Mouse (Mus musculus) liver, embryonic 18 days (tissue): ENCODE measurements around the gene Cbr3. TPM values are rescaled to one million over a fixed set of nuclear protein-coding genes. Genes with fewer than 3 reads are reported as not detected.

Experiments
- polyA plus RNA-seq: library from polyadenylated mRNA; depleted of rRNA; stranded (reverse); fragments of >200 nt; gene quantifications from 2 replicates; pipeline ENCODE4 v1.2.3, GENCODE M21; 2012; rRNA removed

Gene Cbr3
- polyA plus RNA-seq, result 0.88 and 1.4 TPM in 2 replicates

DNA sequence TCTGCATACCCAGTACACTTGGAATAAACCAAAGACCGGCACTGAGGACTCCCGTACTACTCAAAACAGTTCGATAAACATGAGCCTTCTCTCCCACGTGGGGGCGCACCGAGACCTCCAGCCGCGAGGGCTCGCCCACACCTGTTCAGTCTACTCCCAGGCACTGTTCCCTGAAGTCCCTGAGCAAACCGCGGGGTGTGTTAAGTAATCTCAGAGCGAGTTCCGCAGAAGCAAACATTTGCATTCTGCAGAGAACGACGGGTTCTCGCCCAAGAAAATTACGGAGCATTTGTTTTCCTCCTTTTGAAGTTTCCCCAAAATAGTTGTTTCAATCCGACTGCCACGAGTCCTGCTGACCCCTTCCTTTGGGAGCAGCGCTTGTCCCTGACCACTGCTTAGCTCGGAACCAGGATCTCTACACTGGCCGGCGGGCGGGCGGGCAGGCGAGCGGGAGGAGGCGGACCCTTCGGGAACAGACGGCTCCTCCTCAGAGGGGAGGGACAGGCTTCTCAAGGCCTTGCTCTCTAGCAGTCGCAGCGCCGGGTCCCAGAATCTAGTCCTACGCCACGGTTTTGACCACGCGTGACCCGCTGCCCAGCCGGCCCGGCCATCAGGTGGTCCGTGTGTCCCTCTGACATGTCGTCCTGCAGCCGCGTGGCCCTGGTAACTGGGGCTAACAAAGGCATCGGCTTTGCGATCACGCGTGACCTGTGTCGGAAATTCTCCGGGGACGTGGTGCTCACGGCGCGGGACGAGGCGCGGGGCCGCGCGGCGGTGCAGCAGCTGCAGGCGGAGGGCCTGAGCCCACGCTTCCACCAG, at the start of gene Cbr3:
TSS of gene Cbr3 (plus strand) at position 527 of the 819 bp plus-strand sequence.

DNA sequence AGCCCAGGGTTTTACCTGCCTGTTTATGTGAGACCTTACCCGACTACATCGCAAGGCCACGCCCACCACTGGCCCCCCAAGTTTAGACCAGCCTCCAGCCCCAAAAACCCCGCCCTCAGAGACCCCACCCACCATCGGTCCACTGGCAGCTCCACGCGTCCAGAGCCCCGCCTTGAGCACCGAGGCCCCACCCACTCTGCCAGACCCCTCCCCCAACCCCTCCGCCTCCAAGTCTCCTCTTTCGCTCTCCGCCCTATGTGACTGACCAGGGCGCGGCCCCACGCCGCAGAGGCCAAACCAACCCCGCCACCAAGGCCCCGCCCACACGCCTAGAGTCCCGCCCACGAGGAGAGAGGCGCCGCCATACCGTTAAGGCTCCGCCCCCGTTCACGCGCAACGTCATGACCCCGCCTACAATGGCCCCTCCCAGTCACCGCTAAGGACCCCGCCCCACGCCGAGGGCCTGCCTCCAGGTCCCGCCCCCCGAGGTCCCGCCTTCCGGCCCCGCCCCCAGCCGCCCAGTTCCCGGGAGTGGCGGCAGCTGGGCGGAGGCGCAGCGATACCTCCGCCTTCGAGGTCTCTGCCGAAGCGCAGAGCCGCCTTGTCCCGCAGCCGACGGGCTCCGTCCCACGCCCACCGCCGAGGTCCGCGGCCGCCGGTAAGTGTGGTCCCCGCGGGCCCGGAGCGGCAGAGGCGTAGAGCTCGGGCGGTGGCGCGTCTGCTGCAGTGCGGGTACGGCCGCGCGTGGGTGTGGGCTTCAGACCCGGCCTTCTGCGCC, 28.6 kb downstream of the Cbr3 start, which contains the start of gene Dop1b:
TSS of gene Dop1b (plus strand) at position 494 of the 778 bp plus-strand sequence.

Other genes starting within 250 kb of the Cbr3 start
- gene Setd4, start 79.2 kb upstream of the Cbr3 start, polyA plus RNA-seq, result 5.0 and 5.1 TPM in 2 replicates
- 78.9 and 125 TPM in 2 replicates for gene Cbr1, start 77.4 kb upstream of the Cbr3 start, polyA plus RNA-seq
- gene Gm5678, start 55.1 kb upstream of the Cbr3 start, polyA plus RNA-seq, result 0.05 TPM in 1 of 2 replicates, not detected in the other
- 12.9 and 15.1 TPM in 2 replicates for gene Dop1b, start 28.7 kb downstream of the Cbr3 start, polyA plus RNA-seq
- gene Morc3, start 148.9 kb downstream of the Cbr3 start, polyA plus RNA-seq, result 12.7 TPM in 2 replicates
- gene Chaf1b, start 200.7 kb downstream of the Cbr3 start, polyA plus RNA-seq, result 9.7 and 12.1 TPM in 2 replicates